ENCODE assay signal across 7 mouse cellular contexts in the genomic region with DNA sequence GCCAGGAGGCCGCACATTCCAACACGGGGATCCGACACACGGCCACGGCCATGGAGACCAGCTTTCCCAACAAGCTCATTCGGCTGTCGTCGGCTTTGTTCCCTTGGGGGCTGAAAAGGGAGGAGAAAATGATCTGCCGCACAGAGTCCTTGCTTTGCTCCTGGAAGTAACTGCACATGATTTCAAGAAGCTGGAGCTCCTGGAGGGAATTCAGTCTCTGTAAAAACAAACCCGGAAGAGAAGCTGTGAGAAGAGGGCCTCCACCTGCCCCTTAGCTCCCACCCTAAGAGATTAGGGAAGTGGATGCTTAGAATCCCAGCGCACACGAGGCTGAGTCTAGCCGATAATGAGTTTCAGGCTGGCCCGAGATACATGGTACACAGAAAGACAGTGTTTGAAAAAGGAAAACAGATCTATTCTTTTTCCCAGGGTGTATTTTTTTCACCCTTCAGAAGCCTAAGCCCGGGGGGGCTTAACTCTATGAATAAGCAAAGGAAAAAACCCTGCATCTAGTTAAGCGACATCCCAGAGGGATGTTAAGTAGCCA. TPM values are rescaled to one million over a fixed set of nuclear protein-coding genes. Genes with fewer than 3 reads are reported as not detected.
DNase-seq lines count a peak whose midpoint lies in the region; ATAC-seq and TF ChIP-seq lines count a peak whose summit lies in the region.

No protein-coding gene starts in this region.

- H3K4me1 ChIP-seq in thymus, adult 2 months (replicated peaks; ENCODE audit: control insufficient read depth, insufficient read depth, low read length), result peaks cover 14% of the 10 kb centered on the region
- H3K4me1 ChIP-seq in erythroblast, embryonic 14.5 days (ENCODE audit: control insufficient read depth), result peaks cover 63% of the 10 kb centered on the region
- peaks cover 10% of the 10 kb centered on the region for H3K4me1 ChIP-seq in stomach, embryonic 14.5 days (ENCODE audit: control insufficient read depth, insufficient read depth, low read length)

- peaks cover 26% of the 10 kb centered on the region for H3K36me3 ChIP-seq in thymus, adult 2 months (ENCODE audit: control insufficient read depth, insufficient read depth, low read length)
- peaks cover 81% of the 10 kb centered on the region for H3K36me3 ChIP-seq in erythroblast, embryonic 14.5 days (ENCODE audit: control insufficient read depth)
- peaks cover 47% of the 10 kb centered on the region for H3K36me3 ChIP-seq in stomach, embryonic 14.5 days (ENCODE audit: control insufficient read depth, insufficient read depth, low read length)

- no peak for TF ChIP-seq CTCF in thymus, adult 2 months (IDR thresholded peaks at IDR 0.05; ENCODE audit: borderline replicate concordance, control insufficient read depth, extremely low read depth, insufficient read depth, low read length, poor library complexity)

- TF ChIP-seq POLR2A in thymus, adult 2 months (IDR thresholded peaks at IDR 0.05; ENCODE audit: control insufficient read depth, extremely low read depth, insufficient read depth, low read length, poor library complexity), result no peak

- H3K27me3 ChIP-seq in thymus, adult 2 months (ENCODE audit: control insufficient read depth, insufficient read depth, low read length), result no peaks in the 10 kb centered on the region
- H3K27me3 ChIP-seq in erythroblast, embryonic 14.5 days (ENCODE audit: control insufficient read depth), result no peaks in the 10 kb centered on the region
- no peaks in the 10 kb centered on the region for H3K27me3 ChIP-seq in stomach, embryonic 14.5 days (ENCODE audit: control insufficient read depth, insufficient read depth, low read length)

- WGBS in thymus, adult 2 months, result 27% methylated on average over 16 of the region's 16 CpGs
- 3% methylated on average over 16 of the region's 16 CpGs for WGBS in stomach, embryonic 14.5 days

- H3K9ac ChIP-seq in stomach, embryonic 14.5 days (replicated peaks; ENCODE audit: low read depth, low read length), result peak overlapping the region; percentile 89

- no peak for DNase-seq in thymus, adult 2 months
- DNase-seq in thymus, postnatal 4 days, result no peak
- peak; percentile 44 for DNase-seq in liver
- no peak for DNase-seq in yolk sac, embryonic 10.5 days (ENCODE audit: low spot score)
- no peak for DNase-seq in cerebellum, postnatal 25 days

- H3K9me3 ChIP-seq in erythroblast, embryonic 14.5 days (ENCODE audit: control insufficient read depth, low read length), result no peaks in the 10 kb centered on the region
- no peaks in the 10 kb centered on the region for H3K9me3 ChIP-seq in stomach, embryonic 14.5 days (ENCODE audit: control insufficient read depth, low read depth, low read length)

- H3K27ac ChIP-seq in thymus, adult 2 months (ENCODE audit: control insufficient read depth, insufficient read depth, low read length), result no peak overlapping the region
- no peak overlapping the region; the same call in 1 of the 2 replicates for H3K27ac ChIP-seq in stomach, embryonic 14.5 days (ENCODE audit: low read length)

- peak overlapping the region; percentile 94 for H3K4me3 ChIP-seq in thymus, adult 2 months (ENCODE audit: control insufficient read depth, insufficient read depth, low read length)
- H3K4me3 ChIP-seq in erythroblast, embryonic 14.5 days (replicated peaks), result peak overlapping the region; percentile 87
- peak overlapping the region; percentile 86 for H3K4me3 ChIP-seq in stomach, embryonic 14.5 days (ENCODE audit: low read depth, low read length)

- no peak for ATAC-seq in stomach, embryonic 14.5 days (ENCODE audit: insufficient number of reproducible peaks, insufficient read depth, low FRiP score, low read depth)

- peak overlapping the region; percentile 88 for H3K4me2 ChIP-seq in stomach, embryonic 14.5 days (replicated peaks; ENCODE audit: low read depth, low read length)

RNA-seq across cellular contexts. Expression of a gene that starts 0.9 kb away (rescaled TPM):
- 65.3 and 83.7 TPM in 2 replicates for polyA plus RNA-seq in thymus, adult 2 months (2012; rRNA removed)
- 9.0 and 10.0 TPM in 2 replicates for polyA plus RNA-seq in erythroblast, embryonic 14.5 days (2012)
- 26.0 and 28.8 TPM in 2 replicates for polyA plus RNA-seq in stomach, embryonic 14.5 days (2014; fragmentation: Nextera tagmentation; extraction: Ambion mirVana)

RNA-seq across cellular contexts. Expression of a gene that starts 14.8 kb away (rescaled TPM):
- polyA plus RNA-seq in thymus, adult 2 months (2012; rRNA removed), result 117 and 118 TPM in 2 replicates
- polyA plus RNA-seq in erythroblast, embryonic 14.5 days (2012), result 4.9 and 6.6 TPM in 2 replicates
- polyA plus RNA-seq in stomach, embryonic 14.5 days (2014; fragmentation: Nextera tagmentation; extraction: Ambion mirVana), result 76.2 and 83.4 TPM in 2 replicates

RNA-seq across cellular contexts. Expression of a gene that starts 20.8 kb away (rescaled TPM):
- 0.96 and 1.0 TPM in 2 replicates for polyA plus RNA-seq in thymus, adult 2 months (2012; rRNA removed)
- polyA plus RNA-seq in erythroblast, embryonic 14.5 days (2012), result 0.01 TPM in 1 of 2 replicates, not detected in the other
- polyA plus RNA-seq in stomach, embryonic 14.5 days (2014; fragmentation: Nextera tagmentation; extraction: Ambion mirVana), result 0.12 and 0.24 TPM in 2 replicates

RNA-seq across cellular contexts. Expression of a gene that starts 42.9 kb away (rescaled TPM):
- 0.06 and 0.26 TPM in 2 replicates for polyA plus RNA-seq in thymus, adult 2 months (2012; rRNA removed)
- polyA plus RNA-seq in erythroblast, embryonic 14.5 days (2012), result not detected in 2 replicates
- 1.3 and 2.0 TPM in 2 replicates for polyA plus RNA-seq in stomach, embryonic 14.5 days (2014; fragmentation: Nextera tagmentation; extraction: Ambion mirVana)

RNA-seq across cellular contexts. Expression of a gene that starts 44.4 kb away (rescaled TPM):
- 3.6 and 4.0 TPM in 2 replicates for polyA plus RNA-seq in thymus, adult 2 months (2012; rRNA removed)
- 0.02 TPM in 2 replicates for polyA plus RNA-seq in erythroblast, embryonic 14.5 days (2012)
- polyA plus RNA-seq in stomach, embryonic 14.5 days (2014; fragmentation: Nextera tagmentation; extraction: Ambion mirVana), result 1.5 and 1.7 TPM in 2 replicates

Comparison
In these comparisons a context has a peak if more than half of its experiments do, and no peak if none do; other contexts are left out.
1. RNA of a gene that starts 14.8 kb away (polyA plus RNA-seq): 117 to 118 TPM in thymus, adult 2 months and 76.2 to 83.4 TPM in stomach, embryonic 14.5 days; 4.9 to 6.6 TPM in erythroblast, embryonic 14.5 days; every median in the first group is over 10 times any median in the second.
2. Peak in every context shown above with its lines, with median percentiles within 50 percentile points of each other: H3K4me3 ChIP-seq.